Mouse (Mus musculus): ENCODE data around the gene Amph.

- TF ChIP-seq CTCF (IDR thresholded peaks at IDR 0.05 in 2 of 3, conservative IDR thresholded peaks at IDR 0.05 in 1 of 3; ENCODE audit: control insufficient read depth in 1 of 3, insufficient read depth in 1 of 3, low read depth in 2 of 3, low read length in 3 of 3, poor library complexity in 1 of 3, severe bottlenecking in 1 of 3) (no peak), POLR2A (IDR thresholded peaks at IDR 0.05; ENCODE audit: control insufficient read depth in 1 of 2, insufficient read depth in 1 of 2, low read depth in 1 of 2, low read length in 2 of 2, poor library complexity in 1 of 2) (no peak), POLR2AphosphoS2 (IDR thresholded peaks at IDR 0.05; ENCODE audit: low read length) (no peak)
These were observed 26.3 kb downstream of the Amph start for GRCm38 (mm10) chr13:18974351-18974750.
